Mouse (Mus musculus) heart, embryonic 10.5 days (tissue): Measurements from ENCODE around the gene 1700013H16Rik. TPM values are rescaled to one million over a fixed set of nuclear protein-coding genes. Genes with fewer than 3 reads are reported as not detected.

Experiments
- polyA plus RNA-seq: library from polyadenylated mRNA; unstranded; fragments of >200 nt; fragmentation: Nextera tagmentation; extraction: Ambion mirVana; gene quantifications from 2 replicates; pipeline ENCODE4 v1.2.1, GENCODE M21; 2016

Gene 1700013H16Rik
- polyA plus RNA-seq, 1 experiment from 2014 or later = not detected

Other genes starting within 250 kb of the 1700013H16Rik start
- gene Rtl8c, start 149.8 kb downstream of the 1700013H16Rik start, polyA plus RNA-seq = 31.0 and 48.5 TPM in 2 replicates
- not detected in 2 replicates for gene Gm14597, start 148.9 kb downstream of the 1700013H16Rik start, polyA plus RNA-seq
- 78.5 and 92.4 TPM in 2 replicates for gene Rtl8a, start 114.1 kb downstream of the 1700013H16Rik start, polyA plus RNA-seq
- gene Rtl8b, start 87.4 kb downstream of the 1700013H16Rik start, polyA plus RNA-seq = 65.5 and 75.6 TPM in 2 replicates
- gene 4930502E18Rik, start 33.0 kb downstream of the 1700013H16Rik start, polyA plus RNA-seq = 0.48 and 0.80 TPM in 2 replicates
- not detected in 2 replicates for gene Zfp36l3, start 18.6 kb upstream of the 1700013H16Rik start, polyA plus RNA-seq
- 0.74 and 2.0 TPM in 2 replicates for gene Xlr, start 39.9 kb upstream of the 1700013H16Rik start, polyA plus RNA-seq